Mouse (Mus musculus) left cerebral cortex, postnatal 36 days (tissue): ENCODE measurements at regions not wholly inside any gene's neighbourhood (a gene's known extent, or its start where the extent isn't known, plus 50 kb on each side); places are given as distances from the start of the nearest gene placed in this dataset.

ENCODE experiments used
- DNase-seq, 2 experiments: peaks; one replicate each; pipeline ENCODE4 v3.0.0; 2021 to 2022; ENCODE audit warnings: low spot score in 2 of 2, mixed read lengths in 1 of 2
- intact Hi-C: fragments of 180-260 bp; cut with DNase I; formaldehyde crosslinking; loops from one replicate; pipeline ENCODE4 v1.15.1; 2025

DNA sequence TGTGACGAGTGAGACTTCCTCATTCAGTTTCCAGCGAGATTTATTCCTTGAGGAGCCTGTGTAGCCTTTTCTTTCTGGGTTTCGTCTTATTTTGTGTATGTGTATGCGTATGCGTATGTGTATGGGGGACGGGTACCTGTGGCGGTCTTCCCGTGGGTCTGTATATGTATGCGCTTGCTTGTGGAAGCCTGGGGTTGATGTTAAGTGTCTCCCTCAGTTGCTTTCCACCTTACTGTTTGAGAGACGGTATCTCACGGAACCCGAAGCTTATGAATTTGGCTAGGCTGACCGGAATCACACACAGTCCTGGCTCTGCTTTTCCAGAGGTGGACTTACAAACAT is 87.1 kb downstream of the Ankrd50 start:
- no peak for DNase-seq
- intact Hi-C loops = no loop called here

DNA sequence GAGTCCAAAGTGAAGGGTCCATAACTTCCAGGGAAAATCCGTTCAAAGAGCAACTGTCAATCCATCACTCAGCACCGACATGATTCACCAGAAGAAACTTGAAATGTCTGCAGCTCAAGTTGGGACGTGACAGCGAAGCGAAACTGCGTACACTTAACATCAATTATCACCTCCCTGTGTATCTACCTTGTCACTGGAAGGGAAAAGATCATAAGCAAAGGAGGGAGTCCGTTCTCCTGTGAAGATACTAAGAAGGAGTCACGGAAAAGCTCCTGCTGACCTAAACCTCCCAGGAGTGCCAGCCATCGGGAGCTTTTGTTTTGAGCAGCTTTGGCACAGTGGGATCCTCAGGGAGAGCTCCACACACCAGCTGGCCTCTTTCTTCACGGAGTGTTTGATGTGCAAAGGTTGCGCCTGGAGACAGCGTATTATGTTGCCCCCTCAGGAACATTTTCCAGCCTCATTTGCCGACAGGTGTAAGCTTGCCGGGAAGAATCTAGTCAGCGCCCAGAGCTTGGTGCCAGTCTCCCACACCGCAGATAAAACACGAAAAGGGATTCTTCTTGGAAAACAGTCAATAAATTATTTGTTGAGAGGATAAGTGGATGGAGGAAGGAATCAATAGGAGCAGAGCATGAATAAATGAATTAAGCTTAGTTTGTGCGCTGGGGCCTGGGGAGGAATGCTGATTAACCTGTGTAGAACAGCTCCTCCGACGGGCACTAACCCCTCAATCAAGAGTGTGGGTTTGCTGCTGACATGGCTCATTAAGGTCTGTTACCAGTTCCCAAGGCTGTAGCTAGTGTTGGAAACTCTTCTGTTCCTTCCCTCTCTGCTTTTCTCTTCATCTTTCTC is 87.7 kb downstream of the Ankrd50 start:
- DNase-seq = no peak
- intact Hi-C loops = no loop called here

DNA sequence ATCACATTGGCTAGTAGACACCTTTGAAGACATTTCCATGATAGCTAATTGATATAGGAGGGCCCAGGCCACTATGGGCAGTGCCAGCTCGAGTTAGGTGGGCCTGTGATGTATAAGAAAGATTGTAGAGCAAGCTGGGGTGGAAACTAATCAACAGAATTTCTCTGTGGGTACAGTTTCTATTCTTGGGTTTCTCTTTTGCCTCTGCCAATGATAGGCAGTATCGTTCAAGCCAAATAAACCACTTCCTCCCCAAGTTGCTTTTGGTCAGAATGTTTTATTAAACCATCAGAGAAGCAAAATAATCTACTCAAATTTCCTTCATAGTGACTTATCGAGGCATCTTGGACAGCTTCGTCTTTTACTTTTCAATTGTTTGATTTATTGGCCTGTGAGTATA is 90.3 kb downstream of the Ankrd50 start:
- no peak for DNase-seq
- intact Hi-C loops = no loop called here

DNA sequence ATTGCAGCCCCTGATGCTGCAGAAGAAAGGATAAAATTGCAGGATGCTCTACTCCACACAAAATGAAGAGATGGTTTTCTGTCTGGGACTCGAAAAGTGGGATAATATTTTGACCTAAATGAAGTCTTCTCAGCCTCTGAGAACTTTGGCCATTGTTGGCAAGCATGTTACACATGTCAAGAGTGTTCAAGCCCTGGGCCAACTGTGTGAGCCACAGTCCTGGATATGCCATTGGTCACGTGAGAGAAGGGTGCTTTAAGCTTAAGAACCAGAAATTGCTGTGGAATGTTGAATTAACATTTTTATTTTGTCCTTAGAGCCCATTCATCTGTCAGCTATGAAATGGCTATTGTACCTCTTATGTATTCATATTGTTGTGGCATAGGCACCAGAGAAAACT is 95.0 kb downstream of the Ankrd50 start:
- intact Hi-C loops = no loop called here
- DNase-seq = no peak

DNA sequence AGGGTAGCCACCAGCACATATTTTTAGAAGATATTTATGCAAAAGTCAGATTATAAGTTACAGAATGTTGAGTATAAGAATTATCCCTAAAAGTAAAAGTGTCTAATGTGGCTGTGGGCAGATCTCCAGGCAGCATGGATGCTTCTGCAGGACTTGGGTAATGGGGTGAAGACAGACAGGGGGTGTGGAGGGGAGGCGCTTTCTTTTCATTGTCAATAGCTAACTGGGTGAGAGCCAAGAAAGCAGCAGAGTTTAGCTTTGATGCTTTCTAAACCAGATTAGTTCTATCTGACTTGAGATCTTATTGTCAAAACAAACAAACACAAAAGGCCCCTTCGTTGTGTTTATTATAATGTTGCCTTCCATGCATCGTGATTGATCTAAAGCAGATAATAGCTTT is 95.7 kb downstream of the Ankrd50 start:
- intact Hi-C loops = no loop called here
- no peak for DNase-seq

DNA sequence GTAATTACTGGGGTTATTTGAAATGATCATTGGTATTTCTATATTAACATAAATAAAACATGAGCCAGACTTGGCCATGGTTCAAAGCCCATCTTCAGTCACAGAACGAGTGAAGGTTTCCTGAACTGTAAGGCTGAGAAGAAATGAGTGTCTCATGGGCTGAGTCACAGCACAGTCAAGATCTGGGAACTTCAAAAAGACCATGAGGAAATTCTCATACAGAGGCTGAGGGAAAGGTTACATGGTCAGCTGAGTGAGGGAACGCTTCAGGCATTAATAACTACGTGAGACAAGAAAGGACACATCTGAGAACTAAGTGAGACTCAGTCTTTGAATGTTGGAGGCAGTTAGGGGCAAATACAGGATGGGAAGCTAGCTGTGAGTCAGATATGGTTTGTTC is 101.9 kb downstream of the Ankrd50 start:
- intact Hi-C loops = no loop called here
- DNase-seq = no peak

DNA sequence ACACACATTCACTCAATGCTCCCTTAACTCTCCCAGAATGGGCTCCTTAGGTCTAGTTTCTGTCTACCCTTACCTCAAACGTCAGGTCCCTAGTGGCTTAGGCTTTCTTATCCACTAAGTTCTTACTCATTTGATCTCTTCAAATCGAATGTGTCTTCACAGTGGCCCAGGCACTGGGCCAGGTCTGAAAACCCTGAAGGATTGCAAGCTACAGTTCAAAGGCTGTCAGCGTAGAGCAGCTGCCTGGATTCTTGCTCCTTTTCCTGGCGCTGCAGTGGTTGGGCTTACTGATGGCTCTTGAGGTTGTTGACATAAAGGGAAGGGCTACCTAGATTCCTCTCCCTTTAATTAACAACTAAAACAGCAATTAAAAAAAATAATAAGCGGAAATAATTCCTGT is 103.0 kb downstream of the Ankrd50 start:
- DNase-seq = no peak
- intact Hi-C loops = no loop called here

DNA sequence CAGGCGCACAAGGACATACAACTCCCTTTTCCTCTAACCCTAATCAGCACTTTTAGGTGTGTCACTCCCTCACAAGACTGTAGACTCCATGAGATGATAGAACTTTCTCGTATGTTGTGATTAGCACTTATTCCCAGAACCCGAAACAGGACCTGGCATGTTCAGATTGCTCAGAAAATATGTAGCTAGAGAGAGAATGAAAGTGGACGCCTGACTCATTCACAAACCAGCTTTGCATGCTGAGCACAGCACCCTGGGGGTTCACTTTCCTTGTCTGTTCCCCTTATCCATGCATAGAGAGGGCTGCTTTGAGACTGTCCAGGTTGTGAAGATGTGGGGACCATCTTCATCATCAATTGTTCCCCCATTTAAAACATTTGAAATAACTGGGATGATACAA is 111.0 kb downstream of the Ankrd50 start:
- DNase-seq = no peak
- intact Hi-C loops = no loop called here

DNA sequence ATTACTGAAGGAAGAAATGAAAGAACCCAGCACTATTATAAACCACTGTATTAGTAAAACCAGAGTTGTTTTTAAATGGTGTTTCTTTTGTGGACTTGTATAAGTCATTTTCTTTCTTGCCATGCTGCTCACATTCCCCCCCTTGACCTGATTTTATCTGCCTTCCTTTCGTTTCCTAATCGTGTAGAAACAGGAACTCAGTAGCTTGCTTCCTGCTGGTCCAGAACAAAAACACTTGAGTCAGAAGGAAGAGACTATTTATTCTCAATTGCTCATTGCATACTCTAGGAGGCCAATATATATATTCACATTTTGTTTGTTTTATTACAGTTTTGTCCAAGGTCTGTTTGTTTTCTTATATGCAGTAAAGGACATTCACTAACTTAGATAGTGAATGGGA is 112.9 kb downstream of the Ankrd50 start:
- intact Hi-C loops = no loop called here

DNA sequence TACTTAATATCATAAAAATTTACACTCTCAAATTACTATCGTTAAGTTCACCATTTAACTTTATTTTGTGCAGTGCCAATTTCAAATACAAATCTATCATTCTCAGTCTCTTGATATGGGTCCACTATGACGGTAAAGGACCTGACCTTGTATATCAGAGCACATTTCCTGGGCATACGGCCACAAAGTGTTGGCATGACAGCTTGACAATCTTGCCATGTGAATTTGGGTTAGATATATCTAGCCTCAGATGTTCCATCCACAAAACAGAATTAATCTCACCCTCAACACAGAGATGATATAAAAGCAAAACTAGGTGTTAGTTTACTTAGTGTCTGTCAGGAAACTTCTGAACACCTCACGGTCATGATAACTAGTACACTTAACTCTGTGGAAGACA is 120.8 kb downstream of the Ankrd50 start:
- intact Hi-C loops = no loop called here
- DNase-seq = no peak

More for the DNA sequence above, 112.9 kb downstream of the Ankrd50 start:
- no peak for DNase-seq

DNA sequence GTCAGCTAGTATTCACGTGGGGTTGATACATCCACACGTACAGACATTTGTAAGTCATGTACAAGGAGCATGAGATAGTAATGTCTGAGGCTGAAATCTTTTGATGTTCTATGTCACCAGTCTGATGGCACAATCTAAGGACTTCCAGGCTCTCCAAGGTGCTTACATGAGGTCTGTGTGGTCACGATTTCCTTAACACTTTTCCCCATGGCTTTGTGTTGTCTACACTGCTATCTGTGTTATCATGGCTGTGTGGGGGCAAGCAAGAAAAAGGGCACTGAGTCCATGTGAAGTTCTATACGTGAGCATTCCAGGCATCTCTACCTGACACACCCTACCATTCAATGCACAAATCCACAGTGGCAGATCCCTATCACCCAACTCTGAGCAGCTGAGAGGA is 123.2 kb downstream of the Ankrd50 start:
- intact Hi-C loops = no loop called here

DNA sequence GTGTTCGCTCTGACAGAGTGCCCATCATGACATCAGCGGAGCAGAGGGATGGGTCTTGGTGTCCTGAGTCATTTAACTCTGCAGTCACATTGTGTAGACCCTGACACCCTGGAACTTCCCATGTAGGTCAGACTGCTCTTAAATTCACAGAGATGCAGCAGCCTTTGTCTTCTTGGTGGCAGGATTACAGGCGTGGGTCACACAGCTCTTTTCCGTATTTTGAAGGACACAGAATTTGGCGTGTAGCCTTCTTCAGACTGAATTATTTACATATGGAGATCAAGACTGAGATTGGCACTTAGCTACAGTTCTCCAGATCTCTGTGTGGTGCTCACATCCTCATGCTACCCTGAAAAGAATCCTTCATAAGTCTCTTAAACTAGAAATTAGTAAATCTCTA is 123.7 kb downstream of the Ankrd50 start:
- intact Hi-C loops = no loop called here
- no peak for DNase-seq

More for the DNA sequence above, 123.2 kb downstream of the Ankrd50 start:
- no peak for DNase-seq

DNA sequence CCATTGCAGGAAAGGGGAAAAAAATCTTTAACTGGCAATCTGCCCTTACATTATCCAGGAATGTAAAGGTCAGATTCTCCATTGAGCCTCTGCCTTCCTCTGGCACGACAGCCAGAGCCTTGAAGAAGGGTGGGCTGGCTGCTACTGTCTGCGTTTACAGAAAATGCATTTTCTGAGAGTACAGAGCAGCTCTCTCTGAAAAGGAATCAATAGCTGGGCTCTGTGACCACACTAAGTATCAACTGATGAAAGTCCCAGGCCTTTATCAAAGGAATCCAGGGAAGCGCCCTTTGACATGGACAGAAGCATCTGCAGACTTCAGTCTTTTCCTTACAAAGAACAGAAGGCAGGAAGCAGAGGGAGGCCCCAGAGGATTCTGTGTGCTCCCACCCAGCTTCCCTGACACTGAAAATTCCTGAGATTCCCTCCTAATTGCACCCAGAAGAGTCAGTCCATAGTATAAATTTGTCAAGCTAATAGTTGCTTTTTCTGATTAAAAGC is 124.2 kb downstream of the Ankrd50 start:
- intact Hi-C loops = no loop called here
- DNase-seq = no peak

DNA sequence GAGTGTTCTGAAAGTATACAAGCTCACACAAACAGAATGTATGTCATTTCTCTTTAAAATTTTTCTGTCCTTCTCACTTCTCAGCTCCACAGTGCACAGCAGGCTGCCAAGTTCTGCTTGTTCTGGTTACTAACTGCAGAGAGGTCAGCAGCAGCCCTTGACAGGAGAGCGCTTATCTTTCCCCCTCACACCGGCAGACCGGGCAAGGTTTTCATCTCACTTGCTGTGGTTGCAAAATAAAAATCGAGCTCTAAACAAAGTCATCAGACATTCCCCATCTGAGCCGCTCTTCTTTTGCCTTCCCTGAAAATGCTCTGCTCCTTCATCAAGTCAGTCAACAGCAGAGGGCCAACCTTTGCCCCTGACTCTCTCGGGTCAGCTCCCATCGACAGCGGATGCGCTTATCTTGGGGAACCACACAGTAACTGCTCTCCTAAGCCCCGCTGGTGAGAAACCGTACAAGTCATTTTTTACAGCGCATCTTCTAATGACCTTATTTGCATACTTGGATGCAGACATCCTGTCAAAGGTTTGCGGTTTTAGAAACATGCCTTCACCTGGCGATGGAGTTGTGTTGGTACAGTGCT is 126.6 kb downstream of the Ankrd50 start:
- intact Hi-C loops = no loop called here
- DNase-seq = no peak

DNA sequence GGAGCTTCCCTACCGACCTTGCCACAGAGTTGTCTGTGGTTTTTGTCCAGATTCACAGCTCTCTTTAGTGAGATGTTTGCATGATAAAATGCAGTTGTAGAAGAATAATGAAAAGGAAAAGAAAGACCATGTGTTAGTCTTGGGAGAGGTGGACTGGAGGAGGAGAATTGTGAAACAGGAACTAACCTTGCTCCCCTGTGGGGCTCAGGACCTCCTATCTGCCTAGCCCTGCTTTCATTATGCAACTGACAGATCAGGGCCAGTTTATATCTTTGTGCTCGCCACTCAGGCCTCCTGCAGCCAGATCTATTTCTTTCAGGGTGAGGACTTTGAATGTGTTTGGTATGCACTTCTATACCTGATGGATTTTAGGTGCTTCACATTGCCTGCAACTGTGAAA is 140.4 kb downstream of the Ankrd50 start:
- no peak for DNase-seq
- intact Hi-C loops = no loop called here

DNA sequence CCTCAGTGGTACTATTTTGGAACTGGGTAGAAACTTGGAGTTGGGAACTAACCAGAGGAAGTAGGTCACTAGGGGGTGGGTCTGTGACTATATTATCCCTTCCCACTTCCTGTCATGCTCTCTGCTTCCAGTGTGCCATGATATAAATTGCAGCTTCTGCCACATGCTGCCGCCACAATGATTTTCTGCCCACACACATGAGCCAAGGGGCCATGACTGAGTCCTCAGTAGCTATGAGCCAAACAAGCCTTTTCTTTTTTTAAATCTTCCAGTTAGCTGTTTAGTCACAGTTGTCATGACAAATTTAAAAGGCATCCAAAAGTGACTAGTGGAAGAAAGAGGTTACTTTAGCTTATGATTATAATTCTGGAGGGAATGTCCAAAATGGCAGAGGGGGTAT is 143.0 kb downstream of the Ankrd50 start:
- no peak for DNase-seq
- intact Hi-C loops = no loop called here

DNA sequence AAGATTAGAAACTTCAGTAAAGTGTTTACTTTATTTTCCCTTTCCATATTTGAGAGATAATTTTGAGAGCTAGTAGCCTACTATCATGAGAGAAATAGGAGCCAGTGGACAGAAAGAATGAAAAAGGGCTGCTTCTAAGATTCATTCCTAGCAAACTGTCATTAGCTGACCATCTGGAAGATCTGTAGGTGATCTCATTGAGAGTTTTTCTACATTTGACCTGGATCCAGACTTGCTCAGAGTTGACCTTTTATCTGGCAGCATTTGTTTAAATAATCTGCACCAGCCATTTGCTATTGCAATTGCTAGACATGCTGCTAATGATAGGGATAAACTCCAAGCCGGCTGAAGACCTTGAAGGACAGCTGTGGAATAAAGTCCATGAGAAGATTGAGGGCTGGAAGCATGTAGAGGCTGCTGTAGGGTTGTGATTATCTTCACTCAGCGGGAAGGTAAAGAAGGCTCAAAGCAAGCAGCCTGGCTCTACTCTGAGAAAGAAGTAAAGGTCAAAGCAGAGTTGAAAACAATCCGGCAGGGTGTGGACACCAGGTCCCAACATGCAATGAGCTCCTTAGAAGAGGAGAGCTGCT is 151.2 kb downstream of the Ankrd50 start:
- intact Hi-C loops = no loop called here
- DNase-seq = no peak

DNA sequence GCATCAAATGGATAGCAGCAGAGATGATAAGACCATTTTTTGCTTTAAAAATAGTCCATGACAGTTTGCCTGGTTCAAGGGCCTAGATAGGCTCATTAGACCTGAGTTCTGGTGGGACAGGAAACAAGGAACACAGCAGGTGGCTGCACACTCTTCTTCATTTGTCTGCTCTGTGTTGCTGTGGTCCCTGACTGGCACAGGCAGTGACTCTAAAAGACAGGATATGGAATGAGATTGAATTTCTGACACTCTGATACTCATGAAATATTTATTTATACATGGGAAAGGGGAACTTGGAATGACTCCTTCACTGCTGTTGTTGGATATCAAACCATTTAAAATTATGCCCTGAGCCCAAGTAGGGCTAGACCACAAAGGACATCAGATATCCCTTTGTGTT is 153.5 kb downstream of the Ankrd50 start:
- DNase-seq = no peak
- intact Hi-C loops = no loop called here

DNA sequence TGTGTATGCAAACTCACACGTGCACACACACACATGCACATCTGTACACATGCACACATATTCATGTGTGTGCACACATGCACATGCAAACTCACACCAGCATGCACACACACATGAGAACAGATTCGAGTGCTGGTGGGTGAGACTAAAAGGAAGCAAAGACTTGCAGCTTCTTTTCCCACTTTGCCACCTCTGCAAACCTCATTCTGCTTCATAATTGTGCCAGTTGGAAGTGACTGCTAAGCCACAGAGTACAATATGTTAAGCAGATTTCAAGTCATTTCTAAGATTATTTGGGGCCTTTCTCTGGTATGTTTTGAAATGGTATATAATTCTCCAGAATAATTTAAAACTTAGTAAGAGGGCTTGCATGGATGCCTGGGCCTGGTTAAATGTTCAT is 157.4 kb downstream of the Ankrd50 start:
- intact Hi-C loops = loop anchor here (5.0 kb wide), 1 partner anchor 155 kb away; the partner anchor contains the start of gene Ankrd50
- DNase-seq = peak; percentile 26 to 39

DNA sequence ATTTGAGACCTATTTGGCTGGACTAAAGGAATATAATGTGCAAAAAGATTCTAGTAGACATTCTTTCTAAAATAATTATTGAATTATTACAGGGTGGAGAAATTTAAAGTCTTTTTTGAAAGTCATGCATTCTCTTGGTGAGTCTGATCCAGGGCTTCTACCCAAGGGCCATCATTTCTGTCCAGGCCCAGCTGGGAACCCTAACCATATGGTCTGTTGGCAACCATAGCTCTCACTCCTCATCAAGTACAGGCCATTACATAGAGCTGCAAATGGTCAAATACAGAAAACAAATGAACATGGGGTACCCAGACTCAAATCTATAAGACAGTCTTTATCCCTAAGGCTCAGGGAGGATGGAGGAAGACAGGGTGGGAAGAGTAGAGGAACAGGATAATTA is 158.4 kb downstream of the Ankrd50 start:
- no peak for DNase-seq
- intact Hi-C loops = loop anchor here (5.0 kb wide), 1 partner anchor 156 kb away; the partner anchor contains the start of gene Ankrd50

DNA sequence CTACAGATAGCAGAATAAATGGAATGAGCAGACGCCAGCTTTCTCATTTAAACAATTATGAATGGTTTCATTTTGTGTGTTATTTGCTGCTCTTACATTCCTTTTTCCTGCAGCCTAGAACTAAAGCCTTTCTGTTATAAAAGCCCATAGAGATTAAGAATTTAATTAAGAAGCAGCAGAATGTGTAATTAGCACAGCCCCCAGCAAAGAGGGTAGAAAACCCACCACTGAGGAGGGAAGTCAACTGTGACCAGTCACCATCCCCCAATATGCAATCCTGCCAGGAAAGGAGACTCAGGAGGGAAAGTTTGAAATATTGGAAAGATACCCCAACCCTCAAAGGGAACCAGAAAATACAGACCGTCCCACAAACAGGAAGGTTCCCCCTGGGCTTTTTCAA is 160.0 kb downstream of the Ankrd50 start:
- DNase-seq = no peak
- intact Hi-C loops = loop anchor here (5.0 kb wide), 1 partner anchor 158 kb away; the partner anchor contains the start of gene Ankrd50
